Mouse (Mus musculus): ENCODE results near the gene Itgb6. TPM values are rescaled to one million over a fixed set of nuclear protein-coding genes. Genes with fewer than 3 reads are reported as not detected.

The Itgb6 gene
- total RNA-seq (2021) = not detected
- long read RNA-seq, experiment 1 = 0 reads
- long read RNA-seq, experiment 2 = 0 reads

DNA sequence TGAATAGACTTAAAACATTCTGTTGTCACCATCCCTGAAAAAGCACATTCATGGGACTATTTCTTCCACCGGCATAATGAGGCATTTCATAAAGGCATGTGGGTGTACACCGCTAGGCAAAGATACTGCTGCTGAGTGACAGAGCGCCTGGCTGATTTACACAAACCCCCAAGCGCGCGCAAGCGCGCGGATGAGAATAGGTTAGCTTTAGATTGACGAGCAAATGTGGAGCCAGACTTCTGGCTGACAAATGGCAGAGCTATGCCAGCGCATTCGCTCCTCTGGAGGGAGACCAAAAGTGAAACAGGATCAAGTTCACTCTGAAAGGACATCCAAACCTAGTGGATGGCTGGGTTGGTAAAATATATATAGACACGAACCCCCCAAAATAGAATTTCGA lies at the start of gene Itgb6:
Gene Itgb6, minus strand, starts transcription at position 130 of the 400 bp plus-strand sequence.
- no peak within 1 kb of the TSS for H3K27ac ChIP-seq
- TF ChIP-seq CTCF (IDR thresholded peaks at IDR 0.05) = no peak
- no peak within 1 kb of the TSS for H3K4me3 ChIP-seq
- intact Hi-C loops (cut with DNase I) = loop anchor here (5.0 kb wide), 1 partner anchor 240 kb away; the partner anchor contains the start of gene Rbms1
- peak; percentile 30 to 50 for DNase-seq (ENCODE audit: extremely low spot score in 1 of 2, low spot score in 2 of 2)

DNA sequence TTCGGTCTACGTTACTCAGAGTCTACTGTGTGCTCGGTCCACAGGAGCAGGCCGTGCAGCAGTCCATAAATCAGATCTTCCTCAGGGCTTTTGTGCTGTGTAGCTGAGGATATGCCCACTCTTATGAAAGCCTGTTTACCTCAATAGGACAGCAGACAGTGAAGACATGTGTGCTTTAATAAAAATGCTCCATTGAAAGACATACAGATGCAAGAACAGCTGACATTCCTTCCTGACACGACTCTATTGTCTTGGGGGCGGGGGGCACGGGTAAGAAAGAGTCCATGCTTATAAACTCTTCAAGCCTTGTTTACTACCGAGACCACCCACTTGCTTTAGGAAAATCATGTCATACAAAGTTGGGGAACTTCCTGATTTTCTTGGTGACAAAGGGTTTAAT lies 44.0 kb upstream of the Itgb6 start:
- no peak for DNase-seq (ENCODE audit: extremely low spot score in 1 of 2, low spot score in 2 of 2)
- no peak for TF ChIP-seq CTCF (IDR thresholded peaks at IDR 0.05)
- Histone ChIP-seq H3K4me3 (no peak overlapping the region), H3K27ac (no peak overlapping the region)
- intact Hi-C loops (cut with DNase I) = no loop called here

- no peak for DNase-seq (ENCODE audit: extremely low spot score in 1 of 2, low spot score in 2 of 2)
- Histone ChIP-seq H3K27ac (no peak overlapping the region), H3K4me3 (no peak overlapping the region)
- intact Hi-C loops (cut with DNase I) = no loop called here
- TF ChIP-seq CTCF (IDR thresholded peaks at IDR 0.05) = no peak
These were observed 33.8 kb upstream of the Itgb6 start for GRCm38 (mm10) chr2:60756218-60756617.

DNA sequence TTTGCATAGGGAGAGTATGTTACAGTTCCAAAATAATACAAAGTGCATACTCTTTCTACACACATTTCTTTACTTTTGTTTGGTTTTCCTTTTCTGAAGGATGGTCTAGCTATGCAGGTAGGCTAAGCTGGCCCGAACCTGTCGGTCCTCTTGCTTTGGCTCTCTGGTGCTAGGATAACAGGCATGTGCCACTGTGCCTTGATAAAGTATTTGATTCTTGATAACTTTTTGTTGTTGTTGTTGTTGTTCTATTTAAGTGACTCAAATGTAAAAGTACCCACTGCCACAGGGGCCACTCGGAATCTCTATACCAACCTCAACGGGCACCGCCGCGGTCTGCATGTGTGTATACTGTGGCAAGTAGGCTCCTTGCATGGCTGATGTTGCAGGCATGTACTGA lies 32.7 kb upstream of the Itgb6 start:
- Histone ChIP-seq H3K4me3 (no peak overlapping the region), H3K27ac (no peak overlapping the region)
- TF ChIP-seq CTCF (IDR thresholded peaks at IDR 0.05) = no peak
- intact Hi-C loops (cut with DNase I) = no loop called here
- DNase-seq (ENCODE audit: extremely low spot score in 1 of 2, low spot score in 2 of 2) = no peak

DNA sequence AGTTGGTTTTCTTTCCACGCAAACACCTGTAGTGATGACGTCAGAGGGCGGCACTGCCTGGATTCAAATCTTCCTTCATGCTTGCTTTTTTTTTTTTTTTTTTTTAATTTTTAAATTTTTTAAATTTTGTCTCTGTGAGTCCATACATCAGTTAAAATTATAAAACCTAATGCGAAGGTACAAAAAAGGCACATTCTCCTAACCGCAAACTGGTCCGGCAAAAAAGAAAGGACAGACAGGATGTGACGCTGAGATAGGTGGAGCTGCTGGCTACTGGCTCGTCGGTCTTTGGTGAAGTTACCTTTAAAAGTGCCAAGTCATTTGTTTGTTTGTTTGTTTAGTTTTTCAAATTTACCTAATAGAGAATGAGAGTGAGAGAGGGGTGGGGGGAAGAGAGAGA lies 28.8 kb upstream of the Itgb6 start:
- intact Hi-C loops (cut with DNase I) = no loop called here
- no peak for DNase-seq (ENCODE audit: extremely low spot score in 1 of 2, low spot score in 2 of 2)
- no peak for TF ChIP-seq CTCF (IDR thresholded peaks at IDR 0.05)
- Histone ChIP-seq H3K27ac (no peak overlapping the region), H3K4me3 (no peak overlapping the region)

GRCm38 (mm10) chr2:60750591-60750990 lies 28.1 kb upstream of the Itgb6 start:
- Histone ChIP-seq H3K4me3 (no peak overlapping the region), H3K27ac (no peak overlapping the region)
- intact Hi-C loops (cut with DNase I) = no loop called here
- TF ChIP-seq CTCF (IDR thresholded peaks at IDR 0.05) = no peak
- DNase-seq (ENCODE audit: extremely low spot score in 1 of 2, low spot score in 2 of 2) = no peak

- peak; percentile 42 for TF ChIP-seq CTCF (IDR thresholded peaks at IDR 0.05)
- no peak overlapping the region for H3K27ac ChIP-seq
- intact Hi-C loops (cut with DNase I) = no loop called here
- no peak for DNase-seq (ENCODE audit: extremely low spot score in 1 of 2, low spot score in 2 of 2)
- H3K4me3 ChIP-seq = no peak overlapping the region
These were observed 26.1 kb upstream of the Itgb6 start for GRCm38 (mm10) chr2:60748585-60748984.

DNA sequence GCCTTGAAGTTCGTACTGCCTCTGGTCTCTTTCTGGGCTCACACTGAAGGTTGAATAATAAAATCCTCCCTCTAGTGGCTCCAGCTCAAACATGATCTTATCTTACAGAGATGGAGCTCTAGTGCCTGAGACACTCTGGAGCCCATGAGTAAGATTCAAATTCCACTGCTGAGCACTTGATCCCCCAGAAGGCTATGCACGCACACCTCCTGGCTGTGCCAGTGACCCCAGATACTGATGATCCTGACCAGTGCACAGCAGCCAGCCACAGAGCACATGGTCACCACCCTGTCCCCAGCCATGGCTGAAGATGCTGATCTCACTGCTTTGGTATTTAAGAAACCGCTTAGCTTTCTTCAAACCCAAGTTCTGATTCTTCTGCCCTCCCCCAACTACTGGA lies 25.1 kb upstream of the Itgb6 start:
- intact Hi-C loops (cut with DNase I) = no loop called here
- TF ChIP-seq CTCF (IDR thresholded peaks at IDR 0.05) = peak; percentile 4; the same call in 1 of the 2 replicates

DNA sequence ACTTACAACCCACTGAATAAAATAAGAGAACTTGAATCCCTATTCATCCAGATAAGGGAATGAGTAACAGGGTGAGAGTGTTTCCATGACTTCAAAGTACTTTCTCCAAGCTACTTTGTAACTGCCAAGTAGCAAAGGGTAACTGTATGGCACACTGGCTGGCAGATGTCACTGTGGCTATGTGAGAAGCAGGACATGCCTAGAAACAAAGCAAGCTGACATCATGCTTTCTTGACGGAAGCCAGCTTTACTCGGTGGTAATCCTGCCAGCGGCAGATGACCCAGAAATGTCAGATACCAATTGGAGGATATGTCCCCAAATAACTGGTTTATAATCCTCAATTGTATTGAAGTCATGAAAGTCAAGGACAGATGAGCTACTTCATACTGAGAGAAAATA lies 22.2 kb upstream of the Itgb6 start:
- no peak for TF ChIP-seq CTCF (IDR thresholded peaks at IDR 0.05)
- H3K4me3 ChIP-seq = no peak overlapping the region
- H3K27ac ChIP-seq = no peak overlapping the region
- intact Hi-C loops (cut with DNase I) = no loop called here
- no peak for DNase-seq (ENCODE audit: extremely low spot score in 1 of 2, low spot score in 2 of 2)

More for the DNA sequence above, 25.1 kb upstream of the Itgb6 start:
- no peak for DNase-seq (ENCODE audit: extremely low spot score in 1 of 2, low spot score in 2 of 2)
- no peak overlapping the region for H3K4me3 ChIP-seq
- no peak overlapping the region for H3K27ac ChIP-seq

GRCm38 (mm10) chr2:60739389-60740137 lies 17.1 kb upstream of the Itgb6 start:
- DNase-seq (ENCODE audit: extremely low spot score in 1 of 2, low spot score in 2 of 2) = no peak
- H3K4me3 ChIP-seq = no peak overlapping the region
- intact Hi-C loops (cut with DNase I) = no loop called here
- H3K27ac ChIP-seq = no peak overlapping the region
- TF ChIP-seq CTCF (IDR thresholded peaks at IDR 0.05) = no peak

- peak; percentile 29 for TF ChIP-seq CTCF (IDR thresholded peaks at IDR 0.05)
- no peak for DNase-seq (ENCODE audit: extremely low spot score in 1 of 2, low spot score in 2 of 2)
- Histone ChIP-seq H3K4me3 (no peak overlapping the region), H3K27ac (no peak overlapping the region)
- intact Hi-C loops (cut with DNase I) = no loop called here
These were observed 8.5 kb upstream of the Itgb6 start for GRCm38 (mm10) chr2:60730929-60731328.

GRCm38 (mm10) chr2:60730024-60730423 lies 7.6 kb upstream of the Itgb6 start:
- no peak overlapping the region for H3K27ac ChIP-seq
- no peak for DNase-seq (ENCODE audit: extremely low spot score in 1 of 2, low spot score in 2 of 2)
- intact Hi-C loops (cut with DNase I) = no loop called here
- TF ChIP-seq CTCF (IDR thresholded peaks at IDR 0.05) = no peak
- no peak overlapping the region for H3K4me3 ChIP-seq
